Mouse (Mus musculus) left cerebral cortex, adult 2 months (tissue): ENCODE data around the gene Trim28. TPM values are rescaled to one million over a fixed set of nuclear protein-coding genes. Genes with fewer than 3 reads are reported as not detected.

ENCODE experiments used
- DNase-seq, 2 experiments: peaks; one replicate each; pipeline ENCODE4 v3.0.0; 2021 to 2022; ENCODE audit warnings: low spot score in 2 of 2, mixed read lengths in 1 of 2; ENCODE audit errors: extremely low spot score in 1 of 2
- H3K27ac ChIP-seq: fragments of 200-600 bp; 2 replicates; pipeline ENCODE4 v1.8.1; 2022
- H3K4me3 ChIP-seq: fragments of 200-600 bp; 2 replicates; pipeline ENCODE4 v1.8.1; 2022
- CTCF ChIP-seq: fragments of 200-600 bp; IDR thresholded peaks from 2 replicates; pipeline ENCODE4 v1.8.1; 2022; ENCODE audit warnings: antibody characterized with exemption, mild to moderate bottlenecking, moderate library complexity
- intact Hi-C: fragments of 180-260 bp; cut with DNase I; formaldehyde crosslinking; loops from one replicate; pipeline ENCODE4 v1.15.1; 2025
- total RNA-seq, 2 experiments: library from RNA; stranded (reverse); gene quantifications; 2 replicates each; pipeline ENCODE4 v1.2.3; 2021

Gene Trim28
- total RNA-seq, 2 experiments from 2014 or later = 220 to 221 TPM

GRCm38 (mm10) chr7:13003380-13003779, 4.5 kb downstream of the Trim28 start:
- DNase-seq = no peak
- no peak overlapping the region for H3K4me3 ChIP-seq
- intact Hi-C loops = no loop called here
- TF ChIP-seq CTCF = no peak; the same call in 1 of the 2 replicates
- H3K27ac ChIP-seq = no peak overlapping the region

- no peak for TF ChIP-seq CTCF
- Histone ChIP-seq H3K27ac (no peak overlapping the region), H3K4me3 (no peak overlapping the region)
- DNase-seq = no peak
- intact Hi-C loops = loop anchor here (5.0 kb wide), 1 partner anchor 84 kb away; the partner anchor contains the start of gene Rps5
Observed at GRCm38 (mm10) chr7:13006011-13006410, 7.1 kb downstream of the Trim28 start.

DNA sequence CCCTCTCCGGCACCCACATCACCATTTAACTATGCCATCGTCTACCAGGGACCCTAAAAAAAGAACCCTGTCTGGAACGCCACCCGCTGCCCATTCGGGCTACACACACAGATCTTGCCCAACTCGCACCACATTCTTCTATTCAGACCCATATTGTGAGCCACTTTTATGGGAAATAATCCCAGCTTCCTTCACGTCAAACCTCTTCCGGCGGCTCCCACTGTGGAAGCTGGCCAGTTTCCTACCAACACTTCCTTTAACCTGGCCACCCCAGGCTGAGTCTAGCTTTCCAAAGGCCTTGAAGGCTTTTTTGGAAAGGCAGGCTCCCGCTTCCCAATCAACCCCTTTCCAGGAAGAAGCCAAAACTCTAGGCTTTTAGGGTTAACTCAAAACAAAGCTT, 7.6 kb downstream of the Trim28 start:
- no peak for TF ChIP-seq CTCF
- Histone ChIP-seq H3K27ac (no peak overlapping the region), H3K4me3 (no peak overlapping the region)
- intact Hi-C loops = loop anchor here (5.0 kb wide), 1 partner anchor 84 kb away; the partner anchor contains the start of gene Rps5
- DNase-seq = no peak

- no peak for TF ChIP-seq CTCF
- Histone ChIP-seq H3K27ac (no peak overlapping the region), H3K4me3 (no peak overlapping the region)
- DNase-seq = peak in 1 of 2 experiments; percentile 30
- intact Hi-C loops = loop anchor here (2.0 to 5.0 kb wide), 4 partner anchors 17 to 85 kb away; partner anchors contain the start of genes Mzf1 and Rps5
Observed at GRCm38 (mm10) chr7:13007341-13008092, 8.6 kb downstream of the Trim28 start.

DNA sequence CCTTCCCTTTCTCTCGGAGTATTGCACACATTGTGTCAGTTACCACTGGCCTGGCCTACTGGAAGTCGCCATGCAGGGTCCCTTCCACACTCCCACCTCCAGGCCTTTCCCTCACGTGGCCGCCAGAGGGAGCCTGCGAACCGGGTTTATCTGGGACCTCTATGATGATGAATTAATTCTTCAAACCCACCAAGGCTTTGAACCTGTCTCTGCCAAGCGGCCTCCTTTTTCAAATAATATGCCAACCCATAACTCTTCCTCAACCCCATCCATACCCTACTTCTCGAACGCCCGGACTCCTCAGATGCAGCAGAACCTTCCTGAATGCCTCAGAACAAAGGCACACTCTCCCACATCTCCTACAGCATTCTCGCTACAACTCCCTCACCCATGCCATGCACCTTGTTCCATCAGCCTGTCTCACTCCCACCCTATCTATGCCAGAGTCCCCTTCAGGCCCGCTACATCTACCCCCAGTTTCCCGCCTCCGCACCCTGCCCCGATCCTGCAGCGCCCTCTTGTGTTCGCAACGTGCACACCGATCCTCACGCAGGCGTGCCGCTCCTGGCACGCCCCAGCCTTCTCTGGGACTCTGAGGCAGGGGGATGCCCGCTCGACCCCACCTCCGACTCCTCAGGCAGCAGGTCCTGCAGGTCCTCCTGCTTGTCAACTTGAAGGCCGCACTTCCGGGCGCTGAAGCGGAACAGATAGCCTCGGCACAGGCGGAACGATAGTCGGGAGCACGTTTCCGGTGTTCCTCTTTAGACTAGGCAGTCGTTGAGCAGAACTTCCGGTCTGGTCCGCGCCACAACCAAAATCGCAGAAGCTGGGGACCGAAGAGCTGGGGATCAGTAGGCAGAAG, 10.5 kb downstream of the Trim28 start:
- peak; percentile 89 to 90 for DNase-seq
- TF ChIP-seq CTCF = peak; percentile 68

GRCm38 (mm10) chr7:13010005-13010908, 11.3 kb downstream of the Trim28 start, which contains the start of gene Zbtb45:
Zbtb45 (minus strand) TSS chr7:13010034.
- TF ChIP-seq CTCF = no peak
- peak within 1 kb of the TSS; percentile 83 for H3K4me3 ChIP-seq
- H3K27ac ChIP-seq = peak within 1 kb of the TSS; percentile 99
- no peak for DNase-seq
- intact Hi-C loops = no loop called here

More for the DNA sequence above, 10.5 kb downstream of the Trim28 start:
- H3K4me3 ChIP-seq = peak overlapping the region; percentile 83
- H3K27ac ChIP-seq = peak overlapping the region; percentile 99
- intact Hi-C loops = loop anchor here (2.0 to 5.0 kb wide), 4 partner anchors 15 to 87 kb away; partner anchors contain the start of genes Mzf1 and Rps5

DNA sequence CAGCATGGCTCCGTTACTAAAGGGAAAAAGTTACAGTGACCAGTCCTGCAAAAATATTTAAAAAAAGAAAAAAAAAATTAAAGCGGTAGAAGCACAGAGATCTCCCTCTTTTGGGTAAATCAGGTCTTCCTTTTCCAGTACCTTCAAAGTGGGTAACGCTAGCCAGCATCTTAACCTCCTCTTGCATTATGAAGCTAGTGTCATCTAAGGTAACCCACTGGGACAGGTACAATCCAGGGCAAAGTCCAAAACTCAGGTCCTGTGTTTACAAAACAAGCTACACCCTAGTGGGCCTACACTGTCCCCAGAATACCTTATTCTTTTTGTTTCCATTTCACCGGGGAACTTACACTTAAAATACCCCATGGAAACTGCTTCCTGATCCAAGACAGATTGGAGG, 14.8 kb downstream of the Trim28 start:
- no peak overlapping the region for H3K27ac ChIP-seq
- no peak overlapping the region for H3K4me3 ChIP-seq
- no peak for DNase-seq
- intact Hi-C loops = no loop called here
- TF ChIP-seq CTCF = no peak

GRCm38 (mm10) chr7:13014275-13014839, 15.4 kb downstream of the Trim28 start:
- DNase-seq = no peak
- no peak for TF ChIP-seq CTCF
- Histone ChIP-seq H3K27ac (no peak overlapping the region), H3K4me3 (no peak overlapping the region)
- intact Hi-C loops = no loop called here

DNA sequence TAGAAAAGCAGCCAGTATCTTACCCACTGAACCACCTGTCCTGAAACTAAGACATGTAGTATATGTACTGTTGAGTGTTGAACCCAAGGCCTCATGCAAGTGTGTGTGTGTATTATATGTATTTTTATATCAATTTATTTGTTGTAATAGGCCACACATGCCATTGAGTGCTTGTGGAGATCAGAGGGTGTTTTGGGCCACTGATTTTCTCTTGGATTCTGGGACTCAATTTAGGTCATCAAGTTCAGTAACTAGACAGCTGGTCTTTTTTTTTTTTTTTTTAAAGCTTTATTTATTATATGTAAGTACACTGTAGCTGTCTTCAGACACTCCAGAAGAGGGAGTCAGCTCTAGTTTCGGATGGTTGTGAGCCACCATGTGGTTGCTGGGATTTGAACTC, 16.3 kb downstream of the Trim28 start:
- DNase-seq = no peak
- intact Hi-C loops = no loop called here
- TF ChIP-seq CTCF = no peak

DNA sequence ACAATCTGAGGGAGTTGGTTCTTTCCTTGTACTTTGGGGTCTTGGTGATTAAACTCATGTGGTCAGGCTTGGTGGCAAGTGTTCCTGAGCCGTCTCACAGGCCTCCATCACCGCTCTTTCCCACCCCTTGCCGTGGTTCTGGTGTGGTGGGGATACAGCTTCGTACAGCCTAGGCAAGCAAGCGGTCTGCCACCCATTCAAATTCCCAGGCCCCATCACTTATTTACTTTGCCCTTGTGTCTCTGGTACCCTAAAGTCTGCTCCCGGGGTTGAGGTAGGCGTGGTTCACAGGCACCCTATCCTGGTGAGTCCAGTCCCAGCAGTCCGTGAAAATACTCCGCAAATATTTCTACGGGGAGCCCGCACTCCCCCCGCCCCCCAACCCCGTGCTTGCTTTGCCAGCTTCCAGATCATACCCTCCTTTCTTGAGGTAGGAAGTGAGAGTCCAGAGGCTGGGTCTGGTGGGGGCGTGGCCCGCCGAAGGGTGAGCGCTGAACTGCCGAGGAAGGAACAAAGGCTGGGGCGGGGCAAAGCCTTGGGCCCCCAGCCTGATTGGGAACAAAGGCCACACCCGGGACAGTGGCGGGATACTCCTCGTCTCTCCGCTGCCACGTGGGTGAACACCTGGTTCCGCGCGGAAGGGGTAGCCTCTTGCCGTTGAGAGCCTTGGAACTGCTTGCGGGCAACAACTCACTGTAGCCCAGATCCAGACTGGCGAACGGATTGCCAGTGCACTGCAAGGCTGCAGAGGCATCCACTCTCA, 24.0 kb downstream of the Trim28 start:
- Histone ChIP-seq H3K27ac (no peak overlapping the region), H3K4me3 (peak overlapping the region; percentile 77)
- peak in 1 of 2 experiments; percentile 32 for DNase-seq
- no peak for TF ChIP-seq CTCF
- intact Hi-C loops = loop anchor here (5.0 kb wide), 1 partner anchor 46 kb away; the partner anchor contains the start of gene Zfp446

More for the DNA sequence above, 16.3 kb downstream of the Trim28 start:
- no peak overlapping the region for H3K27ac ChIP-seq
- H3K4me3 ChIP-seq = no peak overlapping the region
